Mouse (Mus musculus) heart, adult 9 months (tissue): ENCODE measurements around the gene Zfp942.
A peak's percentile ranks its signal among the peaks of the same experiment; 100 is the strongest.

Experiments used
- DNase-seq, 2 experiments: peaks; one replicate each; pipeline ENCODE4 v3.0.0; 2022; ENCODE audit warnings: low spot score in 2 of 2

Zfp942 gene

DNA sequence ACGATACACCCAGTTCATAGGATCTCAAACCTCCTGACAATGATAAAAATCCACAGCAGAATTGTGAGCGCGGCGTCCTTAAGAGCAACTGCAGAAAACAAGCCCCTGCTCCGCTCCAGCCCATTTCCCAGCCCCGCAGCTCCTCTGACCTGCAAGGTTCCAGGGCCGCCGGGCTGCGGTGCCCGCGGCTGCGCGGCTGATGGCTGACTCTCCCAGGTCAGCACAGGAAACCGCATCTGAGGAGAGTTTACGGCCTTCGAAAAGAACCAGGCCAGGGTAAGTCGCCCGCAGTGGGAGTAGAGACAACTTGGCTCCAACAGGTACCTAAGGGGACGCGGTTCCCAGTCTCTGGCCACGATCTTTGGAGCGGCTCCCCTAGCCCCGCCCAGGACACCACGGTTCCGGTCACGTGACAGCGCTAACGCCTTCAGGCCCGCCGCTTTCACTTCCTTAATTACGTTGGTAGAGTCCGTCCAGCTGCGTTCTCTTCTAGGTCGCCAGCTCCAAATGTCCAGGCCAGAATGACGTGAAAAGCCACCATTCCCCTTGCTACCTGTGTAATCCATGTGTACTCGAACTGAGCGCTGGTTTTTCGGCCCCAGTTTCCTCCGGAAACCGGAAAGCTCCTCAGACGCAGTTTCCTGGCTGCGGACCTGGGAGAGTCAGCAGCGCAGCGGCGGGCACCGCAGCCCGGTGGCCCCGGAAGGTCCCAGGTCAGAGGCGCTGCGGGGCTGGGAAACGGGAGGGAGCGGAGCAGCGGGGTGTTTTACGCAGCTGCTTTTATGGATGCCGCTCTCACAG lies at the start of gene Zfp942, which contains the start of gene Zfp943:
Gene Zfp942 (minus strand): TSS at position 358 of the 801 bp plus-strand sequence.
Gene Zfp943 (plus strand): TSS at position 446 of the 801 bp plus-strand sequence.
- DNase-seq: peak; percentile 80 to 84

DNA sequence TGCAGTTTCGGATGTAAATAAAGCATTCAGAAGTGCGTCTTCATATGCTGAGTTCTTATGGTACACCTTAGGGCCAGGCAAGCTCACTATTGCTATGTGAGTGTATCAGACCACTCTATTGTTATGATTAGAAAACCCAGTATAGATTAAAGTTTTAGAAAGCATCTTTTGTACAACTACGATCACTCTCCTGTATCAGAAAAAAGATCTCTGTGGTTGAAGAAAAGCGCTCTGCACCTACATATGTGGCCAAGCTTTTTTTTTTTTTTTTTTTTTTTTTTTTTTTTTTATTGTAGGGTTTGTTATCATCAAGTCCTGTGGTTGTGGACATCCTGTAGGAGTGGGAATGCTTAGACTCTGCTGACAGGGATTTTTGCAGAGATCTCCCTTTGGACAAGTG lies 1.0 kb upstream of the Zfp942 start:
- no peak for DNase-seq

DNA sequence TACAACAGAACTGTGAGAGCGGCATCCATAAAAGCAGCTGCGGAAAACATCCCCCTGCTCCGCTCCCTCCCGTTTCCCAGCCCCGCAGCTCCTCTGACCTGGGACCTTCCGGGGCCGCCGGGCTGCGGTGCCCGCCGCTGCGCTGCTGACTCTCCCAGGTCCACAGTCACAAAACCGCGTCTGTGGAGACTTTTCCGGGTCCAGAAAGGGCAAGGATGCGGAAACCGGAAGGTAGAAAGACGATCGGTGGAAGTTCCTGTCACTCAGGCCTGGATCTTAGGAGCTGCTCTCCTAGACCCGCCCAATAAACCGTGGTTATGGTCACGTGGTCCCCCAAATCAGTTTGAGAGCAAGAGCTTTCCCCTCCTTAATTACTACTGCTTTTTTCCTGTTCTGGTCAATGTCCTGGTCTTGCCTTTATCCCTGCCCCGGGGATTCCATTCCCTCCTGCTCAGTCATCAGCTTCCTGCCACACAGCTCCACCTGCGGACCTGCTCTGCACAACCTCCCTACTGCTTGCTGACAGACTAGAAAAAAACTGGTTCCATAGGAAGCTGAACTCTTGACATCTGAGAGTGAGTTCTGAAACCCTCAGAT lies 52.7 kb downstream of the Zfp942 start, which contains the start of gene Zfp995:
Gene Zfp995 (minus strand): TSS at position 471 of the 597 bp plus-strand sequence.
- DNase-seq: peak; percentile 62 to 75

DNA sequence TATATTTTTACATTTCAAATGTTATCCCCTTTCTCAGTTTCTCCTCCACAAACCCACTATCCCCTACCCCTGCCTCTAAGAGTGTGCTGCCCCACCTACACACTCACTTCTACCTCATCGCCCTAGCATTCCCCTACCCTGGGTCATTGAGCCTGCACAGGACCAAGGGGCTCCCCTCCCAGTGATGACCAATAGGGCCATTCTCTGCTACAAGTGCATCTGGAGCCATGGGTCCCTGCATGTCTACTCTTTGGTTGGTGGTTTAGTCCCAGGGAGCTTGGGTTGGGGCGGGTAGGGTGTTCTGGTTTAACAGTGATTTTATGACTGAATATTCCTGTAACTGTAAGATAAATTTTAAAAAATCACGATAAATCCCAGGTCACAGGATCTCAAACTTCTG lies 53.2 kb downstream of the Zfp942 start:
- no peak for DNase-seq
